Mouse (Mus musculus) kidney, embryonic 15.5 days (tissue): ENCODE measurements around the gene Nek7. TPM values are rescaled to one million over a fixed set of nuclear protein-coding genes. Genes with fewer than 3 reads are reported as not detected.

Experiments used
- ATAC-seq: fragments of 200-750 bp; cut with Nextera tagmentation; replicated peaks from 2 replicates; pipeline ENCODE4 v1.8.0; 2017; ENCODE audit warnings: moderate TSS enrichment; ENCODE audit not compliant: low FRiP score
- H3K27ac ChIP-seq: fragments of 300-500 bp; sonication (generic); 2 replicates; pipeline ENCODE4 v1.5.1; 2015; ENCODE audit warnings: mild to moderate bottlenecking, inconsistent platforms
- H3K27me3 ChIP-seq: fragments of 300-500 bp; sonication (generic); 2 replicates; pipeline ENCODE4 v1.6.1; 2015; ENCODE audit warnings: inconsistent platforms
- H3K36me3 ChIP-seq: fragments of 300-500 bp; sonication (generic); 2 replicates; pipeline ENCODE4 v1.6.1; 2015; ENCODE audit warnings: inconsistent platforms
- H3K4me1 ChIP-seq: fragments of 300-500 bp; sonication (generic); 2 replicates; pipeline ENCODE4 v1.6.1; 2015; ENCODE audit warnings: inconsistent platforms
- H3K4me2 ChIP-seq: fragments of 300-500 bp; sonication (generic); 2 replicates; pipeline ENCODE4 v1.6.1; 2015; ENCODE audit warnings: moderate library complexity, mild to moderate bottlenecking, inconsistent platforms
- H3K4me3 ChIP-seq: fragments of 300-500 bp; sonication (generic); replicated peaks from 2 replicates; pipeline ENCODE4 v1.5.1; 2015; ENCODE audit warnings: mild to moderate bottlenecking, inconsistent platforms
- H3K9ac ChIP-seq: fragments of 300-500 bp; sonication (generic); 2 replicates; pipeline ENCODE4 v1.6.1; 2015; ENCODE audit warnings: mild to moderate bottlenecking, inconsistent platforms
- H3K9me3 ChIP-seq: fragments of 300-500 bp; sonication (generic); replicated peaks from 2 replicates; pipeline ENCODE4 v1.6.1; 2016; ENCODE audit warnings: inconsistent platforms
- WGBS: fragments of 180-500 bp; shearing (Covaris S2); methylation state at CpG from one replicate; pipeline ENCODE4 v1.1.7; 2015; ENCODE audit warnings: mixed read lengths; 5-methylcytosine and 5-hydroxymethylcytosine counted together
- polyA plus RNA-seq: library from polyadenylated mRNA; unstranded; fragments of >200 nt; fragmentation: Nextera tagmentation; extraction: Ambion mirVana; gene quantifications from 2 replicates; pipeline ENCODE4 v1.2.1, GENCODE M21; 2015

Nek7 gene
- polyA plus RNA-seq, 1 experiment from 2014 or later = 42.7 TPM

DNA sequence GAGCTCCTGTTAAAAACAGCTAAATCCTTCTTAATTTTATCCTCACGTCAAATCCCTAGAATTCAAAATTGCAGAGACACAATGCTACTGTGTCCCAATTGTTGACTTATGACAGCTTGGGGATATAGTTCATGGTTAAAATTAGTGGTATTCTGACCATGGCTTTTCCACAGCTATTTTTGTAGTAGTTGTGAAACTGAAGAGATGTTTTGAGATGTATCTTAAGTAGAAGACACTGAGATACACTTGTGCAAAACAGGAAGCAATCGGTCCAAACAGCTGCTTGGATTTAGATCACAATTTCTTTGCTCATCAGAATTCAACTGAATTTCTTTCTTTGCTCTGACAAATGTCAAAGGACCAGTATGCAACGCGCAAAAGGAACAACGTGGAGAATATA, 2.9 kb upstream of the Nek7 start:
- H3K4me3 ChIP-seq = no peak overlapping the region

GRCm38 (mm10) chr1:138622431-138622830, 2.5 kb upstream of the Nek7 start:
- no peaks in the 10 kb centered on the region for H3K27me3 ChIP-seq
- no peak overlapping the region for H3K27ac ChIP-seq
- no peak overlapping the region for H3K4me2 ChIP-seq
- no peaks in the 10 kb centered on the region for H3K36me3 ChIP-seq
- no peaks in the 10 kb centered on the region for H3K9me3 ChIP-seq
- no peak for ATAC-seq
- 73% methylated on average over 3 of the region's 3 CpGs for WGBS
- H3K4me3 ChIP-seq = no peak overlapping the region
- peaks cover 11% of the 10 kb centered on the region; the same call in 1 of the 2 replicates for H3K4me1 ChIP-seq
- H3K9ac ChIP-seq = no peak overlapping the region

More for the DNA sequence above, 2.9 kb upstream of the Nek7 start:
- H3K36me3 ChIP-seq = no peaks in the 10 kb centered on the region
- H3K4me2 ChIP-seq = no peak overlapping the region
- H3K9me3 ChIP-seq = no peaks in the 10 kb centered on the region
- no peak overlapping the region for H3K27ac ChIP-seq
- peaks cover 10% of the 10 kb centered on the region; the same call in 1 of the 2 replicates for H3K4me1 ChIP-seq
- ATAC-seq = no peak
- WGBS = 82% methylated on average over 5 of the region's 5 CpGs
- H3K27me3 ChIP-seq = no peaks in the 10 kb centered on the region
- no peak overlapping the region for H3K9ac ChIP-seq

- Histone ChIP-seq H3K36me3 (no peaks in the 10 kb centered on the region), H3K27me3 (no peaks in the 10 kb centered on the region), H3K9ac (peak overlapping the region; percentile 92), H3K27ac (peak overlapping the region; percentile 99), H3K4me2 (peak overlapping the region; percentile 69), H3K4me1 (peaks cover 25% of the 10 kb centered on the region), H3K4me3 (peak overlapping the region; percentile 93), H3K9me3 (no peaks in the 10 kb centered on the region)
- ATAC-seq = peak; percentile 97
- under 1% methylated on average over 81 of the region's 83 CpGs for WGBS
These were observed 598 bp downstream of the Nek7 start for GRCm38 (mm10) chr1:138619114-138619971.

DNA sequence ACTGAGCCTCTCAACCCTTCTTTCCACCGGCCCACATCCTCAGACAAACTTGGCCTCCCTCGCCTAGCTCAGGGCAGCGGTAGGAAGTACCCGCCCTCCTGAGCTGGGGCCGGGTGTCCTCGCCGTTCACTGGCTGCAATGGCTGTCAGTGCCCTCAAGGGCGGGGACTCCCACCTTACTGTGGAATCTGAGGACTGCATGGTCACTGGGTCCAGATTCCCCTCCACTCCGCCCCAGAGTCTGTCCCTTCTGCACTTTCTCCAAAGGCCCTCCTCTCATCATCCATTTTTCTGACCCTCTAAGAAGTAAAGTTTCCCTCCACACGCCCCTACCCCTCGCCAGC, 2.0 kb downstream of the Nek7 start:
- peak overlapping the region; percentile 92 for H3K9ac ChIP-seq
- H3K4me3 ChIP-seq = peak overlapping the region; percentile 93
- H3K4me1 ChIP-seq = peaks cover 25% of the 10 kb centered on the region
- under 1% methylated on average over 11 of the region's 11 CpGs for WGBS
- H3K36me3 ChIP-seq = no peaks in the 10 kb centered on the region
- ATAC-seq = peak; percentile 92
- peak overlapping the region; percentile 69 for H3K4me2 ChIP-seq
- H3K9me3 ChIP-seq = no peaks in the 10 kb centered on the region
- H3K27me3 ChIP-seq = no peaks in the 10 kb centered on the region
- H3K27ac ChIP-seq = peak overlapping the region; percentile 99

GRCm38 (mm10) chr1:138617279-138618011, 2.5 kb downstream of the Nek7 start:
- Histone ChIP-seq H3K4me2 (peak overlapping the region; percentile 69), H3K4me1 (peaks cover 25% of the 10 kb centered on the region), H3K4me3 (peak overlapping the region; percentile 93), H3K27me3 (no peaks in the 10 kb centered on the region), H3K9me3 (no peaks in the 10 kb centered on the region), H3K27ac (peak overlapping the region; percentile 99), H3K9ac (peak overlapping the region; percentile 44), H3K36me3 (no peaks in the 10 kb centered on the region)
- ATAC-seq = no peak
- WGBS = 3% methylated on average over 17 of the region's 17 CpGs

GRCm38 (mm10) chr1:138615388-138615787, 4.6 kb downstream of the Nek7 start:
- H3K27me3 ChIP-seq = no peaks in the 10 kb centered on the region
- ATAC-seq = no peak
- 83% methylated on average over 3 of the region's 3 CpGs for whole genome bisulfite sequencing
- no peak overlapping the region for H3K4me3 ChIP-seq
- H3K36me3 ChIP-seq = no peaks in the 10 kb centered on the region
- no peak overlapping the region for H3K9ac ChIP-seq
- H3K4me2 ChIP-seq = no peak overlapping the region
- no peaks in the 10 kb centered on the region for H3K9me3 ChIP-seq
- H3K4me1 ChIP-seq = peaks cover 23% of the 10 kb centered on the region
- no peak overlapping the region for H3K27ac ChIP-seq

- 74% methylated on average over 6 of the region's 6 CpGs for WGBS
- no peak overlapping the region for H3K27ac ChIP-seq
- H3K9me3 ChIP-seq = no peaks in the 10 kb centered on the region
- no peaks in the 10 kb centered on the region for H3K27me3 ChIP-seq
- no peak for ATAC-seq
- H3K4me1 ChIP-seq = peaks cover 18% of the 10 kb centered on the region
- H3K9ac ChIP-seq = no peak overlapping the region
- H3K4me2 ChIP-seq = no peak overlapping the region
- no peak overlapping the region for H3K4me3 ChIP-seq
- no peaks in the 10 kb centered on the region for H3K36me3 ChIP-seq
These were observed 5.2 kb downstream of the Nek7 start for GRCm38 (mm10) chr1:138614552-138615287.

DNA sequence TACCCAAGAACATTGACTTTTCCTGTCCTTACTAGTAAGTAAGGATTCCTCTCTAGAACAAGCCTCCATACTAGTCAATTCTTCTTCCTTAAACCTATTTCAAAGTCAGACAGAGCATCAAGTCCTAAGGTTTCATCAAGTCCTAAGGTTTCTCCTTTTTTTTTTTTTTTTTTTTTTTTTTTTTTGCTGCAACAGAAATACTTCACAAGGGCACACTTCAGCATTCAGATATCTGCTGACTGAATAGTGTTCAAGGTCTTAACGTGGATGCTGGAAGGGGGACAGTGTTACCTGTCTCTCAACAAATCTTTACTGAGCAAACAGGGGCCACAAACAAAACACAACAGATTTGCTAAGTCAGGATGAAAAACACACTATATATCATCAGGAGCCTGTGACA, 7.8 kb downstream of the Nek7 start:
- 95% methylated on average over 1 of the region's 1 CpGs for WGBS
- Histone ChIP-seq H3K4me1 (peaks cover 12% of the 10 kb centered on the region), H3K27ac (no peak overlapping the region), H3K9ac (no peak overlapping the region), H3K4me2 (no peak overlapping the region), H3K4me3 (no peak overlapping the region), H3K36me3 (no peaks in the 10 kb centered on the region; the same call in 1 of the 2 replicates), H3K9me3 (no peaks in the 10 kb centered on the region), H3K27me3 (no peaks in the 10 kb centered on the region)
- ATAC-seq = no peak

GRCm38 (mm10) chr1:138609176-138609575, 10.8 kb downstream of the Nek7 start:
- no peak for ATAC-seq
- Histone ChIP-seq H3K27me3 (no peaks in the 10 kb centered on the region), H3K4me3 (no peak overlapping the region), H3K4me2 (no peak overlapping the region), H3K9ac (no peak overlapping the region), H3K4me1 (peaks cover 6% of the 10 kb centered on the region; the same call in 1 of the 2 replicates), H3K9me3 (no peaks in the 10 kb centered on the region), H3K36me3 (no peaks in the 10 kb centered on the region; the same call in 1 of the 2 replicates), H3K27ac (no peak overlapping the region)
- 88% methylated on average over 12 of the region's 12 CpGs for WGBS

DNA sequence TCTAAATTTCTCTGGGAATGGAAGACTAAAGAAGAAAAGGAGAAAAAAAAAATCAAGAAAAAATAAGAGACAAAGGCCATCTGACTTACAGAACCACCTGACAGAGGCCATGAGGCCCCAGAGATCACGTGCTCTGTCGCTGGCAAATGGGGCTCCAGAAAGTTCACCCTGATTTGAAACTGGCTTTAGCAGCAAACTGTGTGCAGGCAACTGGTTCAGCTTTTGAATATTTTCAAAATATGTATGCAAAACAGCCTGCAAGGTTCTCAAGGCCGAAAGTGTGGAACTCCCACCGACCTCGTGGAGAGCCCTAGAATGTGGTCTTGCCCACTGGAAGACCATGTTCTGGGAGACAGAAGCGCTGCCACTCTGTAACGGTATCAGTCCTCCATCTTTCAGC, 11.6 kb downstream of the Nek7 start:
- Histone ChIP-seq H3K9ac (no peak overlapping the region), H3K4me2 (no peak overlapping the region), H3K27me3 (no peaks in the 10 kb centered on the region), H3K27ac (no peak overlapping the region), H3K4me1 (peaks cover 11% of the 10 kb centered on the region; the same call in 1 of the 2 replicates), H3K9me3 (no peaks in the 10 kb centered on the region), H3K36me3 (no peaks in the 10 kb centered on the region; the same call in 1 of the 2 replicates), H3K4me3 (no peak overlapping the region)
- ATAC-seq = no peak
- 93% methylated on average over 7 of the region's 7 CpGs for WGBS

DNA sequence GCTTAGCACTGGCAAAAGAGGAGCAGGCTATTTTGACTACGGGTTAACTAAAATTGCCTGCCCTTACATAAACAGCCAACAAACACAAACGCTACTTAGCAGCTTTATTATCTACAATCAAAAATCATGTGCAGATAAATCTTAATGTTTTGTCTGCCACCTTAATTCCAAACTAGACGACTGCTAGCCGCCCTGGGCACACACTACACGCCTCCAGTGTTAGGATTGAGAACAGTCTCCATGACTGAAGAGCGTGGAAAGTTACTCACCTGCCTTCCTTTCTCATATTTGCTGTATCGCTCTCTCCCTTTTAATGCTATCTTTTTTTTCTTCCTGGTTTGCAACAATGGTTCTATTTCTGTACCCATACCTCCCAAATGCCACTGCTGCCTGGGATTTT, 12.1 kb downstream of the Nek7 start:
- ATAC-seq = no peak

More for the DNA sequence above, 12.1 kb downstream of the Nek7 start:
- Histone ChIP-seq H3K4me1 (peaks cover 11% of the 10 kb centered on the region; the same call in 1 of the 2 replicates), H3K4me2 (no peak overlapping the region), H3K4me3 (no peak overlapping the region), H3K27ac (no peak overlapping the region), H3K36me3 (no peaks in the 10 kb centered on the region; the same call in 1 of the 2 replicates), H3K9me3 (no peaks in the 10 kb centered on the region), H3K27me3 (no peaks in the 10 kb centered on the region), H3K9ac (no peak overlapping the region)
- WGBS = 84% methylated on average over 7 of the region's 7 CpGs
